Mouse (Mus musculus) erythroblast, embryonic 14.5 days (primary cell): ENCODE measurements around the gene Erc2.

Source experiments
- GATA1 ChIP-seq: IDR thresholded peaks from 2 replicates; pipeline ENCODE4 v1.6.1; 2012; ENCODE audit warnings: low read length, inconsistent platforms, mixed read lengths
- TAL1 ChIP-seq: IDR thresholded peaks from 3 replicates; pipeline ENCODE4 v1.6.1; 2012; ENCODE audit warnings: low read length, inconsistent platforms, mixed read lengths

DNA sequence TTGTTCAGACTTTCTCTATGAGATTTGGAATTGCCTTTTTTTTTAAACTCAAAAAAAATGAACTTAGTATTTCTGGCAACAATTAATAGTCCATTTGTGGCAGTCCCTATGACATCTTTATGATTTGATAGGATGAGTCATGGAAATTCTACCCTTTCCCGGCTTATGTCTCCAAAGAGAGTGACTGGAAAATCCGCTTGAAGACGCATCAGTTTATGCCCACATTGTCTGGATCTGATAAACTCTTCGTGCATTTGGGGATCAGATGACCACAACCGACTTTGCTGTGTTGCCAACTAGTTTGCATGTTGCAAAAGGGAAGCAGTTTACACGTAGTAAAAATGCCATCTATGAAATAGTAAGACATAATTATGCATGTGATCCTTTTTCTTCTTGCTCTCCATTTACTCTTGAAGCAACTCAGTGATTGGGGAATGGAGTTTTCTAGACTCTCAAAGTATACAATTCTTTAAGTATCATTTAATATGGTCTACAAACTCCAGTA, 215.4 kb downstream of the Erc2 start:
- TF ChIP-seq GATA1 (no peak), TAL1 (no peak)
